Mouse (Mus musculus) ES-E14 (cell line): ENCODE results near the gene Agl.

Experiments used
- MAFK ChIP-seq: IDR thresholded peaks from 2 replicates; pipeline ENCODE4 v1.6.1; 2014; ENCODE audit warnings: mild to moderate bottlenecking, low read depth, low read length, inconsistent platforms; ENCODE audit not compliant: insufficient read depth
- ZNF384 ChIP-seq: IDR thresholded peaks from 2 replicates; pipeline ENCODE4 v1.6.1; 2012; ENCODE audit warnings: low read depth, low read length, inconsistent platforms

DNA sequence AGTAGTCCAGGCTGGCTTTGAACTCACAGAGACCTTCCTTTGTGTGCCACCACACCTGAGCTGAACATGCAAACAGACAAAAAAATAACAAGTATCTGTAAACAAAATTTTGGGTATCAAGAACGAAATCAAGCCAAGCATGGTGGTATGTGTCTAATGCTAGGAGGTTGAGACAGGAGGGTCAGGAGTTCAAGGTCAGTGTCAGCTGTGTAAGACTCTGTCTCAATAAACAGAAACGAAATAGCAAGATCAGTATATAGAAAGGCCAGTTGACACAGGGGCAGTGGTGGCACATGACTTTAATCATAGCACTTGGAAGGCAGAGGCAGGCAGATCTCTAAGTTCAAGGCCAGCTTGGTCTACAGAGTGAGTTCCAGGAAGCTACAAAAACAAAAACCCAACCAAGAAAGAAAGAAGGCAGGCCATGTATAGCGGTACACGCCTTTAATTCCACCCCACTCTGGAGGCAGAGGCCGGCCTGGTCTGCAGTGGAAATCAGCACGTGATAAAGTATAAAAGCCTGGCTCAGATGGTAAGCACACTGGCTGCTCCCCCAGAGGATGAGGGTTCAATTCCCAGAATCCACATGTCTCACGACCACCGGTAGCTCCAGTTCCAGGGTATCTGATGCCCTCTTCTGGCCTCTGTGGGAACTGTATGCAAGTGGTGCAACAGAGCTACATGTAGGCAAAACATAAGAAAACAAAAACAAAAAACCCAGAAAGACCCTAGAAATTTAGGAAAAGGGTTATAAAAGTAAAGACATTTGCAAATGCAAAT lies 59.4 kb downstream of the Agl start:
- TF ChIP-seq MAFK (no peak), ZNF384 (no peak)
